Mouse (Mus musculus) limb, embryonic 14.5 days (tissue): ENCODE data around the gene Cxcr4. TPM values are rescaled to one million over a fixed set of nuclear protein-coding genes. Genes with fewer than 3 reads are reported as not detected.
A peak's percentile ranks its signal among the peaks of the same experiment; 100 is the strongest.

Source experiments
- ATAC-seq: fragments of 200-750 bp; cut with Nextera tagmentation; 2 replicates; pipeline ENCODE4 v1.8.0; 2017; ENCODE audit warnings: low read depth, moderate number of reproducible peaks, moderate TSS enrichment; ENCODE audit not compliant: low FRiP score
- DNase-seq: peaks from one replicate; pipeline ENCODE4 v3.0.0-alpha.2; 2015; ENCODE audit warnings: low spot score
- H3K27ac ChIP-seq: fragments of 300-500 bp; sonication (generic); replicated peaks from 2 replicates; pipeline ENCODE4 v1.5.1; 2014; ENCODE audit warnings: low read depth, mild to moderate bottlenecking, low read length, moderate library complexity, mixed read lengths
- H3K27me3 ChIP-seq: fragments of 300-500 bp; sonication (generic); 2 replicates; pipeline ENCODE4 v1.6.1; 2014; ENCODE audit warnings: low read length, mixed read lengths; ENCODE audit not compliant: control insufficient read depth, insufficient read depth
- H3K36me3 ChIP-seq: fragments of 300-500 bp; sonication (generic); 2 replicates; pipeline ENCODE4 v1.6.1; 2014; ENCODE audit warnings: mild to moderate bottlenecking, low read length, moderate library complexity, mixed read lengths; ENCODE audit not compliant: control insufficient read depth, insufficient read depth
- H3K4me1 ChIP-seq: fragments of 300-500 bp; sonication (generic); 2 replicates; pipeline ENCODE4 v1.6.1; 2014; ENCODE audit warnings: antibody characterized with exemption, low read length, mixed read lengths; ENCODE audit not compliant: control insufficient read depth, insufficient read depth
- H3K4me2 ChIP-seq: fragments of 300-500 bp; sonication (generic); replicated peaks from 2 replicates; pipeline ENCODE4 v1.6.1; 2014; ENCODE audit warnings: low read depth, mild to moderate bottlenecking, low read length, moderate library complexity; ENCODE audit not compliant: severe bottlenecking
- H3K4me3 ChIP-seq: fragments of 300-500 bp; sonication (generic); replicated peaks from 2 replicates; pipeline ENCODE4 v1.5.1; 2014; ENCODE audit warnings: low read length
- H3K9ac ChIP-seq: fragments of 300-500 bp; sonication (generic); 2 replicates; pipeline ENCODE4 v1.6.1; 2014; ENCODE audit warnings: mild to moderate bottlenecking, low read depth, low read length, moderate library complexity; ENCODE audit not compliant: severe bottlenecking
- H3K9me3 ChIP-seq: fragments of 300-500 bp; sonication (generic); 2 replicates; pipeline ENCODE4 v1.6.1; 2016; ENCODE audit warnings: low read length; ENCODE audit not compliant: control insufficient read depth
- POLR2A ChIP-seq: fragments of 200-500 bp; IDR thresholded peaks from 2 replicates; pipeline ENCODE4 v1.8.0; 2012; ENCODE audit warnings: inconsistent platforms, mild to moderate bottlenecking, moderate library complexity, borderline replicate concordance; ENCODE audit not compliant: insufficient read depth, insufficient read length; ENCODE audit errors: extremely low read depth
- WGBS: fragments of 180-500 bp; shearing (Covaris S2); extraction: QIAGEN DNeasy Blood & Tissue Kit; methylation state at CpG from one replicate; pipeline ENCODE4 v1.1.7; 2014; 5-methylcytosine and 5-hydroxymethylcytosine counted together
- polyA plus RNA-seq, 2 experiments: library from polyadenylated mRNA; depleted of rRNA in 1 of 2; stranded (reverse) in 1 of 2; unstranded in 1 of 2; fragments of >200 nt; fragmentation: Nextera tagmentation in 1 of 2; extraction: Ambion mirVana in 1 of 2; gene quantifications; 2 replicates each; pipeline versions ENCODE4 v1.2.1 to v1.2.3; 2012 to 2014

The Cxcr4 gene
- polyA plus RNA-seq, 2 experiments = 2.9 to 28.6 TPM

- WGBS = 20% methylated on average over 8 of the region's 8 CpGs
- no peak overlapping the region for H3K9ac ChIP-seq
- no peaks in the 10 kb centered on the region for H3K4me1 ChIP-seq
- TF ChIP-seq POLR2A = no peak
- no peak overlapping the region for H3K4me2 ChIP-seq
- H3K36me3 ChIP-seq = no peaks in the 10 kb centered on the region
- no peaks in the 10 kb centered on the region for H3K27me3 ChIP-seq
- no peak overlapping the region for H3K4me3 ChIP-seq
- H3K9me3 ChIP-seq = no peaks in the 10 kb centered on the region
- ATAC-seq (no peak), DNase-seq (no peak)
- no peak overlapping the region for H3K27ac ChIP-seq
These were observed 40.2 kb downstream of the Cxcr4 start for GRCm38 (mm10) chr1:128551743-128552397.

- Histone ChIP-seq H3K27me3 (no peaks in the 10 kb centered on the region), H3K36me3 (no peaks in the 10 kb centered on the region), H3K9ac (no peak overlapping the region), H3K4me1 (no peaks in the 10 kb centered on the region), H3K9me3 (no peaks in the 10 kb centered on the region), H3K4me2 (no peak overlapping the region), H3K27ac (no peak overlapping the region), H3K4me3 (no peak overlapping the region)
- 62% methylated on average over 5 of the region's 5 CpGs for WGBS
- ATAC-seq (no peak), DNase-seq (no peak)
- no peak for TF ChIP-seq POLR2A
These were observed 42.7 kb downstream of the Cxcr4 start for GRCm38 (mm10) chr1:128549442-128549841.

- no peak for TF ChIP-seq POLR2A
- WGBS = 65% methylated on average over 3 of the region's 3 CpGs
- Histone ChIP-seq H3K36me3 (no peaks in the 10 kb centered on the region), H3K27me3 (no peaks in the 10 kb centered on the region), H3K9ac (no peak overlapping the region), H3K27ac (no peak overlapping the region), H3K4me3 (no peak overlapping the region), H3K9me3 (no peaks in the 10 kb centered on the region), H3K4me1 (no peaks in the 10 kb centered on the region), H3K4me2 (no peak overlapping the region)
- ATAC-seq (no peak), DNase-seq (no peak)
These were observed 43.1 kb downstream of the Cxcr4 start for GRCm38 (mm10) chr1:128549007-128549406.

GRCm38 (mm10) chr1:128548220-128548998 lies 43.7 kb downstream of the Cxcr4 start:
- no peaks in the 10 kb centered on the region for H3K9me3 ChIP-seq
- H3K27me3 ChIP-seq = no peaks in the 10 kb centered on the region
- H3K4me2 ChIP-seq = no peak overlapping the region
- H3K9ac ChIP-seq = no peak overlapping the region
- TF ChIP-seq POLR2A = no peak
- DNase-seq = no peak
- no peaks in the 10 kb centered on the region for H3K4me1 ChIP-seq
- WGBS = 78% methylated on average over 5 of the region's 5 CpGs
- no peak overlapping the region for H3K27ac ChIP-seq
- H3K4me3 ChIP-seq = no peak overlapping the region
- no peak for ATAC-seq
- H3K36me3 ChIP-seq = no peaks in the 10 kb centered on the region

- Histone ChIP-seq H3K36me3 (no peaks in the 10 kb centered on the region), H3K9ac (no peak overlapping the region), H3K4me2 (no peak overlapping the region), H3K27ac (no peak overlapping the region), H3K9me3 (no peaks in the 10 kb centered on the region), H3K4me3 (no peak overlapping the region), H3K27me3 (no peaks in the 10 kb centered on the region), H3K4me1 (no peaks in the 10 kb centered on the region)
- TF ChIP-seq POLR2A = no peak
- WGBS = 75% methylated on average over 6 of the region's 6 CpGs
- ATAC-seq = no peak
- DNase-seq = peak; percentile 23
These were observed 46.4 kb downstream of the Cxcr4 start for GRCm38 (mm10) chr1:128545672-128546071.
